Mouse (Mus musculus) lung, adult 18-20 months (tissue): ENCODE measurements at regions not wholly inside any gene's neighbourhood (a gene's known extent, or its start where the extent isn't known, plus 50 kb on each side); places are given as distances from the start of the nearest gene placed in this dataset.

Experiments
- DNase-seq, 2 experiments: peaks; one replicate each; pipeline ENCODE4 v3.0.0; 2022; ENCODE audit warnings: mixed read lengths in 2 of 2

DNA sequence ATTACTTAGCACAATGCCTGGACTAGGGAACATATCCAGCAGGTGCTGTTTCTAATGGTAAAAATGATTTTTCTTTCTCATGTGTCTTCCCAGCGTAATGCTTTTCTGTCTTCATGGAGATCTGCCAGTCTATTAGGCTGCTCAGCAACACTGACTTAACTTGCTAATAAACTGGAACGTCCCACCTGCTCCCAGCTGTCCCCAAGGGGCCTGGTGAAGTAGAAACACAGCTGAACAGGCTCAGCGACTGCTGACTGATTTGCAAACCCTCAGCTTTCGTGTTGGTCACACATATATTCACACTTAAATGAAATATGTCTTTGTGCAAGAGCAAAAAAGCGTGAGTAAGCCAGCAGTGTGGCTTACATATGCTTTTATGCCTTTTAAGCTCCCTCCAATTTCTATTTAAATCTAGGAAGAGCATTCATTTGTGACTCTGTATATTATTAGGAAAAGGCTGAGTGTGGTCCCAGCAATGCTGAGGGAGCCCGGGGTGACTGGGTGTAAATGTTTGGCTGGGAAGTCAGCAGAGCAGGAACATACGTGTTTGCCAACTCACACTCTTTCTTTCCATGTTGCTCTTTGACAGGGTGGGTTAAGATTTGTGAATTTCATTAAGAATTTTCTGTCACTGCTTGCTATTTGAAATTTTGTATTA lies 146.7 kb upstream of the Rgmb start:
- no peak for DNase-seq

DNA sequence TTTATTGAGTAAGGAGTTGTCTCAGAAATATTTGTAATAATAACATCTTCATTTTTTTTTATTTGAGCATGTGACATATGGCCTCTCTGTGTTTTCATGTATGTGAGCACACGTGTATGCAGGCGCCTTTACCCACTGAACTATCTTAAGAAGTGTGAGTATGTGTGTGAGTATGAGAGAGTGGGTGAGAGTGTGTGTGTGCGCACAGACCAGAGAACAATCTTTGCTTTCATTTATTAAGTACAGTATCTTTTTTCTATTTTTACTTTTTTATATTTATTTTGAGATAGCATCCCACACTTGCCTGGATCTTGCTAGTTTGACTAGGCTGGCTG lies 140.5 kb upstream of the Rgmb start:
- no peak for DNase-seq

DNA sequence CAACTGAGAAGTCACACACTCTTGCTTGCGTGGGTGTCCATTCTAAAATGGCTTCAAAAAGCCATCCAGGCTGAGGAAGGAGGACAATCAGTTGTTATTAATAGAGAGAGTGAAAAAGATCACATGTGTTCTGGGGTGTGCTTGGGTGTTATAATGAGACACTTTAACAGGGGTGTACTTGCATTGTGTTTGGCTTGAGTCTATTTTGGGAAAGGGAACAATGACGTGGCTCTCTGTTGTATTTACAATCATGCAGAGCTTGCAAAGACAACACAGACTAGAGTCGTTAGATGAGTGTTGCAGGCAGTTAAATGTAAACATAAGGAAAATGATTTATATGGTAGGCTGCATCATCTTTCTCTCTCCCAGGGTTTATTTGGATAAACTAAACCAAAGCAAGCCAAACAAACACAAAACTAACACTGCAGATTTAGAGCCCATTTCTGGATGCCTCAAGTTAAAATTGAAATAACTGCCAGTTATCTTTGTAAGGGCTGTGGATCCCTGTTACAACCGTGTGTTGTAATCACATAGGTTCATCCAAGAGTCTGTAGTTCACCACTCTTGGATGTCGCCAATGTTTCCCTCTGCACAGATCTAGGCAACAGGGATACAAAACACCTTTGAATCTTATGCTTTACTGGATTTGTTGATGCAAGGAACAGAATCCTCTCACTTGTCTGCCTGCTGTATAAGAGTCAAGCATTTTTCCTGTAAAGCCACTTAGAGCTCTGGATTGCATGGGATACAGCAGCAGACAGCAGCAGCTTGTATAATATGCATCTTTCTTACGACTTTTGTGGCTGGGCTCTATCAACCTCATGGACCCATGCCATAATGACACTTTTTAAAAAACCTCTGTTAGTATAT lies 139.9 kb upstream of the Rgmb start:
- DNase-seq: no peak

DNA sequence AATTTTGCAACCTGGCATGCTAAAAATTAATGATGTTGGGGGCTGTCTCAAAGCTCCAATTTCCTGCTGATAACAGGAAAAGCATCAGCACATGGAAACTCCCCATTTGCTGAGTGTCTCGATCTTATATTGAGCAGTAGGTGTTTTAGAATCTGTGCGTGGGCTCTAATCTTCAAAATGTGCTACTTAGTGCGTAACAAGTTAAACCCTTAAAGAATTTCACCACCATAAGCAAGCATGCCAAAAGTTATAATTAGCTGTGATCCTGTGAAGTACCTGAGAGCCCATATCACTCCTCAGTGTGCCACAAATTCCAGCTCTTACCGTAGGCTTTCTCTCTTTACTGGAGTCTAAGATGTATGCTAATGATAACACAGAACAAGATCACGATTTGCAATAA lies 137.5 kb upstream of the Rgmb start:
- DNase-seq: no peak

DNA sequence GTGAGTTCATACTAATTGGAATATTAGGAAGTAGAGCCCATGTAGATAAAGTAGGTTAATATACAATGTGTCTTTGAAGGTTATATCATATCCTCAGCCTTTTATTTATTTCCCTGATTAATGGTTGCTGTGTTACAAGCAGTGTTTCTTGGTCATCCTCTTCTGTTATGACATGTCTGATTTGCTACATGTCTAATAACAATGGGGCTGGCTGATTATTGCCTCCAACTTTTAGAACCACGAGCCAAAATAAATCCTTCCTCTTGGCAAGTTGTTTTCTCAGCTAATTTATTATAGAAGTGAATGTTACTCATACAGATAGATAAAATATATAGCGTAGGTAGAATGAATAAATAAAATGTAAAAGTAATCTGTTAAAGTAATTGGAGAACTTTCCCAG lies 124.8 kb upstream of the Rgmb start:
- DNase-seq: no peak

DNA sequence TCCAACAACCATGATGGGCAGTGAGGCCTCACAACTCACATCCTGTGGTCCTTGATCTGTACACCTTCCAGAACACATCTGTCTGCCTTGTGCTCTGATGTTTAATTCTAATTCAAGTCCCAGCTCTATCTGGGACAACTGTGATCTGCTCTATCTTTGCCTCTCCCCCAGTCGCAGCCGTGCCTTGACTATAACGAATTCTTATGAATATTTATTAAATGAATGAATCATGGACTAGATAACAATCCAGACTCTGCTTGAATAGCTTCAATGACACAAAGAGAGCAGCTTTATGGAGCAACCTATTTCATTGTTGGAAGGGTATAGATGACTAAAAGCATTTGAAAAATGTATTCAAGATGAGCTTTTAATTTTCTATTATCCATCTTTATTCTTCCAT lies 120.8 kb upstream of the Rgmb start:
- DNase-seq: no peak

DNA sequence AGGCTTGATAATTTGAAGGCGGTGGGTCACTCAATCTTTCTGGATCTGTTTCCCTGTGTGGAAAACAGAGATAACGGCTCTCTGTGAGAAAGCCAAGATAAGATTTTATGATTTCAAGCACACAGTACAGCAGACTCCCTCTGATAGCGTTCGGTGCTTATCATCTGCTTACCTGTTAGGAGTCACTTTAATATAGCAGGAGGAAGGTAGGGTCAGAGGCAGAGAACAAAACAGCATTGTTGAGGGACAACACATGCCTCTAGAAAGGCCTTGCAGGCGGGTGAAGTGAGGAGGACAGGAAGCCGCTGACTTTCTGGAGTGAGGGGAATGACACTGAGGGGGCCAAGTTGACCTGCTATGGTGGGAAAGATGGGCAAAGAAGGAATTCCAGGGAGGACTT lies 118.9 kb upstream of the Rgmb start:
- no peak for DNase-seq

DNA sequence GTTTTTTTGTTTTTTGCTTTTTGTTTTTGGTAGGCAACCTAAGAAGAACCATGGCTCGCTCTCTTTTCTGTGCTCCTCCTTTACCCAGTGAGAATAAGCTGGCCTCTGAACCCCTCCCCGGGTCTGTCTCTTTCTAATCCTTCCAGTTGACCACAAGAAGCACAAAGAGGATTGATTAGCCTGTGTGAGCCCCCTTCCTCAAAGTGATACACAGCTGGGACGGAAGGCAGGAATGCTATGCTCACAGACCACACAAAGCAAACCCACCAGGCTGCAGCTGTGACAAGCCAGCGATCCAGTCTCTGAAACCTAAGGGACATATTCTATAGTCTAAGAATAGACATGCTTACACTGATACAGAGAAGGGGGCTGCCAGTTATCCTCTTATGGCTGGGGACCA lies 111.5 kb upstream of the Rgmb start:
- DNase-seq: no peak

DNA sequence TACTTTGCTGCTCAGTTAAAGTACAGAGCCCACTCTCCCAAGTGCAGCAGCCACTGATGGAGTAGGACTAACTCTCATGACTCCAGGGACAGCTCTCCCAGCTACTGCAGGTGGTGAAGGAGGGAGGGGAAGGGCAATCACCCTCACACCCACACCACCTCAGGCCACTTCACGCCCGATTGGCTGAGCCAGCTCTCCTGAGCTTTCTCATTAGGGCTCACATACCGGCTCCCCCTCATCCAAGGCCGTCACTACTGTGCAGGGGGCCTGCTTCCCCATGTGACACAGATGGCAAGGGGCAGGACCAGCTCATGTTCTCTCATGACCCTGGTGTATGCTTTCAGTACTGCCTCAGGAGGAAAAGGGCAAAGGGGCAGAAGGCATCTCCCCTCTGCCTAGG lies 87.8 kb upstream of the Rgmb start:
- DNase-seq: no peak

DNA sequence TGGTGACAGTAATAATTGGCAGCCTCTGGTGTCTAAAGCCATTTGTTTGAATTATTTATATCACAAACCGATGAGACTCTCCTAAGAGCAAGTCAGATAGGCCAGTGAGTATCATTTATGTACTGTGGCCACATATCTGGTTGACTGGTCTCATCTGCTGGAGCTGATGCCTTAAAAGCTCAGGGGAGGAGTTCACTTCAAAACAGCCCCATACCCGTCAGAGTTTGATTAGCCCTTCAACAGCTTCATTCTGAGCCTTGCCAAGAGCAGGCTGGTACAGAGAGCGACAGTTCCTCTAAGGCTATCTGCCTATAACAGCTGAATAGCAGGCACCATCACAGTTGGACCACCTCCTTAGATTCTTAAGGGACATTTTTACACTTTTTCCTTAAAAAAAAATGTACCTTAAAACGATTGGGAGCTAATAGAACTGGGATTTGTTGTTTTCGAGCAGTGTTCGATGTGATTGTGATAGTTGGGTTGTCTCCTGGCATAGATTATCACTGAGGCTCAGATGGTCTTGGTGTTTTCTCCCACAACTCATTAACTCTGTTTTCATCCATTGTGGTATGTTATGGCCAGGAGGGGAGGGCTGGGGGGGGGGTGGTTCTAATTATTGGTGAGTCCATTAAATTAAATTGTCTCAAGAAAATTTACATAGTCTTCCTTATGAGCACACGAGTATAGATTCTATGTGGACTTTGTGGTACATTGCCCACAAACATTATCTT lies 68.0 kb upstream of the Rgmb start:
- no peak for DNase-seq

DNA sequence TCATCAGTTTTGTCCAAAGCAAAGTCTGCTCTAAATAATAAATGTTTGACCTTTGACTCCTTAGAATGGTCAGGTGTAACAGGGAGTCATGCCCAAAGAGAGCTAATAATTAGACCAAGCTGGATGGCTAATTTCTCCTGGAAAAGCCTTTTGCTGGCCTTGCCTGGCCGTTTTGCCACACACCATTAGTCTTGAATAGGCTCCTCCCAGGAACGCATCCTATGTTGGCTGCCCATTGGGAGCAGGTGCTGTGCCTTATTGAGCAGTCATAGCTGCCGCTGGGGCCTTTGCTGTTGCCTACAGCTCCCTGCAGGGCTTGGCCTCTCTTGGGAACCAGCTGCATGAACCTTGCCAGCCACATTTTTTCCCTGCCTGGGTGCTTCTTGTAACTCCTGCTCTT lies 65.1 kb upstream of the Rgmb start:
- DNase-seq: no peak

DNA sequence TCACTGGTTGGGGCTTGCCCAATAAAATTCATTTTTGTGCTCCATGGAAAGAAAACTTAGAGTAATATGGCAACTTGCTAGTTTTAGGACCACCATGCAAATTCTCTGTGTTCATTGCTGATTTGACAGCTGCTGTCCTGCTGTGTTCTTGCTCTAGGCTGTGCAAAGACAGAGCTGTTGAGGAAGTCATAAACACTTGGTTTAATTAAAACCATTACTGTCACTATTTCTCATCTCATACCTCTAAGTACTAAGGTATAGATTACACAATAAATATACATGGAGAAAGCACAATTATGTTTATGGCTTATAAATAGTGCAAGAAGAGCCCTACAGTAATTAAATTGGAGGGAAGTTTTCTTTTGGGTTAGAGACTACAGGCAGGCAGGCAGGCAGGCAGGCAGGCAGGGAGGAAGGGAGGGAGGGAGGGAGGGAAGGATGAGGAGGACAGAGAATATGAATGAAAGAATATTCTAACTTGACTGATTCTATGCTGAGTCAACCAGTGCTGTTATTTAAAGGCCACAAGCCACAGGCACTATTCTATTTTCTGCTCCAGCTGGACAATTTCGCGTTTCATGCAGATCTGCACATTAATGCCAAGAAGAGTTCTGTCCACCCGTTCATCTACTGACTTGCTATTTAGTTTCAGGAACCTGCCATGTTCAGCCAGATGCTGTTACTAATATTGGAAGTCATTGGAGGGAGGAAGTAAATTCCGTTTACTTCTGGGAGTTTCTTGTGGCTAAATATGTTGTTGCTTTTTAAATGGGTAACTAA lies 61.2 kb upstream of the Rgmb start:
- no peak for DNase-seq

DNA sequence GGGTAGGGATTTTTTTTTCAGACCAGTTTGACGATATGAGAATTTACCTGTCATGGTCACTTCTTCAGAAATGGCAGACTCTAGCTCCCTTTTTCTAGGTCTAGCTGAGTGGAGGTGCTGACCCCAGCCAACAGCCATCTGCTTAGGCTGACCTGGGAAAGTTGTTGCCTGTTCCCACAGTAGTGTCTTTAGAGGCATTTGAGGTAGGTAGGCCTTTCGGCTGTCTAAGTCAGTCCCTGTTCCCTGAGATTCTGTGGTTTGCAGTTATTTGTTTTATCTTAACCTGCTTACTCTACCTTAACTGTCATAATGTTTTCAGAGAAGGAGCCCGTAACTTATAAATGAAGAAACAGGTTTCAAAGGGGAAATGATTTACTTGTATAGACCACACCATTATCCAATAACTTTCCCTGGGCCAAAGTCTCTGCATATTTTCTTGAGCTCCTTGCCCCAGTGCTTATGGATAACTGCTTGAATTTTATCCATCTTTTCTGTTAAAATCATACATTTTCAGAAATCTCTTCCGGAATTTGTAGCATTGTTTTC lies 59.8 kb upstream of the Rgmb start:
- no peak for DNase-seq

DNA sequence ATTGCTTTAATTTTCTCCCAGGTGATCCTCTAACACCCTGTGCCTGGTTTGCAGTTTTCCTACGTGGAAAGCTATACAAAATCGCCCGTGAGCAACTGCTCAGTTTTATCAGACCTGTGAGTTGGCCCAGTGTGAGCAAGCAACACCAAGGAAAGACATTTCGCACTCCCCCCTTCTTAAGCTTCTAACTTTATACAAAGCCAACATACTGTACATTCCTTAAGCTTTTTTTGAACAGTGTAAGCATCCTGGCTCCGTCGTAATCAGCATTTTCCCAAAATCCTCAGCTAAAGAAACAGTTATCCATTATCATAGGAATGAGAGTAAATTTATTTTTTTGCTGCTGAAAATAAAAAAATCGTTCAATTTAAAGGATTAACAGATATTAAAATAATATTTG lies 52.0 kb upstream of the Rgmb start:
- DNase-seq: no peak

DNA sequence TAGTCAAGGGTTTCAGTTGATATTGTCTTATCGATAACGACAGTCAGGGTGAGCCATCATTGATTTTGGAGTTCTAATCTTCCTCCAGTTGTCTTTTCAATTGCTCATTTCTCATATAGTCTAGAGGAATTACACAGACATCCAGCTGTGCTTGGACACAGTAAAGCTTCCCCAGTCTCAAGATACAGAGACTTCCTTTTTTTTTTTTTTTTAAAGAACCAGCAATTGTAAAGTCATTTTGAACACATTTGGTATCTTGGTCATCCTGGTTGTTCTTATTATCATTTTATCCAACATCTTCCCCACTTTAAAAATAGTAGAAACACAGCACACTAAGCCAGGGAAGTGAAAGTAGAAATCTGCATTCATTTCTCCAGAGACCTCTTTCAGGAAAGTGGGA lies 51.4 kb upstream of the Rgmb start:
- no peak for DNase-seq
